Mouse (Mus musculus) duodenum, adult 2 months (tissue): ENCODE results near the gene Exog. TPM values are rescaled to one million over a fixed set of nuclear protein-coding genes. Genes with fewer than 3 reads are reported as not detected.

Experiments used
- polyA plus RNA-seq: library from polyadenylated mRNA; depleted of rRNA; stranded (reverse); fragments of >200 nt; gene quantifications from 2 replicates; pipeline ENCODE4 v1.2.3, GENCODE M21; 2012; ENCODE audit warnings: low replicate concordance; rRNA removed

Exog gene
- polyA plus RNA-seq = 0.87 and 1.8 TPM in 2 replicates

DNA sequence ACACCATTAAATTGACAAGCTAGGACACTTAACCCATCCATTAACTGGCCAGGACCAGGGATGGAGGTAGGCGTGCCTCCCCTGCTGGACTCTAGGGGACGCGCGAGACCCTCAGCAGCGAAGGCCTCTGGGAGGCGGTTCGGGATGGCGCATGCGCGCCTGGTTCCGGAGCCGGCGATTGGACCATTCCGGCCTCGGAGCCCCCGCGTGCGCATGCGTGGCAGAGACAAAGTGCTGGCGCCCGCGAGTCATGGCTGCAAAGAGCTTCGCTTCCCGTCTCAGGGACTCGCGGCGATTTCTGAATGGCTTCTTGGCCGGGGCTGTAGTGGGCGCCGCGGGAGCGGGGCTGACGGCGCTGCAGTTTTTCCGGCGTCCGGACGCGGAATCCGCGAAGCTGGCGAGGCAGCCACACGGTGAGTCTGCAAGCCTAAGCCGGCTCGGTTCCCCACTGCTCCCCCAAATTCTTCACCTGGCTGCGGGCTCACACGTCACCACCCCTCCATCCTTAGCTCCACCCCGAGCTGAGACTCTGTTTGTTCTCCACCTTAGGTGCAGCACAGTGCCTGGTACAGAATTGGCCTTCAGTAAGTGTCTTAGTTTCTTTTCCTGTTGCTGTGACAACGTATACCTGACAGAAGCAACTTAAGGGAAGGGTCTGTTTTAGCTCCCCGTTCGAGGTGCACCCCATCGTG, at the start of gene Exog:
Gene Exog (plus strand): TSS at position 206 of the 692 bp plus-strand sequence.

DNA sequence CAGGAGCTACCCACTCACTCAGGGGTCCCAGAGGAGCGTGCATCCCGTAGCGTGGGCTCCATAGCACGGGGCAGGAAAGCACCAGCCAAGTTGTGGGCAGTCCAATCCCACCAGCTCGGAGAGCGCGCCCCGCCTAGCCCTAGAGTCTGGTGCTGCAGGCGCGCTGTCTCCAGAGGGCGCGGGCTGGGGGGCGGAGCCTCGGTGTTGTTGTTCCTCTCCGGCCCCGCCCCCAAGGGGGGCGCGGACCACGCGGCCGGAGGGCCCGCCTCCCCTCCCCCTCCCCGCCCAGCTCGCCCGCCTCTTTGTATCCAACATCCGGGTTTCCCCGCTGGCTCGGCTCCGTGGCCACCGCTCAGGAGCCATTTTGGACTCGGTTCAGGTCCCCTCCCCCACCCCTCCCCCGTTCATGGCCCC, 42.9 kb upstream of the Exog start, which contains the start of gene Acvr2b:
Gene Acvr2b (plus strand): TSS at position 318 of the 414 bp plus-strand sequence.

Other genes starting within 250 kb of the Exog start
- gene Slc22a13, start 235.8 kb upstream of the Exog start, polyA plus RNA-seq = 0.26 and 1.4 TPM in 2 replicates
- gene Oxsr1, start 122.5 kb upstream of the Exog start, polyA plus RNA-seq = 8.4 and 8.6 TPM in 2 replicates
- 593 and 1,842 TPM in 2 replicates for gene Acaa1a, start 105.3 kb upstream of the Exog start, polyA plus RNA-seq
- gene Myd88, start 103.5 kb upstream of the Exog start, polyA plus RNA-seq = 13.6 and 21.1 TPM in 2 replicates
- 7.3 and 12.2 TPM in 2 replicates for gene Xylb, start 87.6 kb upstream of the Exog start, polyA plus RNA-seq
- 0.06 TPM in 1 of 2 replicates, not detected in the other for gene Slc22a14, start 79.4 kb upstream of the Exog start, polyA plus RNA-seq
- gene Acvr2b, start 42.8 kb upstream of the Exog start, polyA plus RNA-seq = 1.8 and 2.4 TPM in 2 replicates
- gene Scn5a, start 134.1 kb downstream of the Exog start, polyA plus RNA-seq = 0.23 and 0.67 TPM in 2 replicates